Mouse (Mus musculus): ENCODE measurements at regions not wholly inside any gene's neighbourhood (a gene's known extent, or its start where the extent isn't known, plus 50 kb on each side); places are given as distances from the start of the nearest gene placed in this dataset.

DNA sequence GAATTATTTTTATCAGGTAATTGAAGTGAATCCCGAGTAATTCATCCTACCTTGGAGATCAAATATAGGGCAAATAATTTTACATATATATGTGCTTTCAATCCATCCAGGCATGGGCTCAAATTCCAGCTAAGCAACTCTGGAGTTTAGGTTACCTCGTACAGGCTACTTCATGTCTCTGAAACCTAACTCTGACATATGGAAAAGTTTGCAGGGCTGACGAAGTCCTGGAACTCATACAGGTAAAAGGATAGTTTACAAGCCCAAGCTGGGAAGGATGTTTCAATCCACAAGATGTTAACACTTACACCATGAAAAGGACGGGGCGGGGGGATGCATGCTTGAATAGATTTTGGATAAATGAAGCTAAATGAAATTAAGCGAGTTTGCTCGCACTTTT lies 235.9 kb upstream of the Tbx3 start:
- TF ChIP-seq CTCF (IDR thresholded peaks at IDR 0.05; ENCODE audit: control insufficient read depth, insufficient read depth, insufficient replicate concordance, low read depth, low read length) (no peak), POLR2A (IDR thresholded peaks at IDR 0.05; ENCODE audit: control insufficient read depth, low read depth, low read length) (no peak)
